Mouse (Mus musculus) E14TG2a.4 (cell line): ENCODE results near the gene Epb41.

Source experiments
- H3K27me3 ChIP-seq: 2 replicates; pipeline ENCODE4 v1.6.1; 2014; ENCODE audit warnings: low read length, control low read depth; ENCODE audit not compliant: insufficient read depth
- H3K36me3 ChIP-seq: 2 replicates; pipeline ENCODE4 v1.6.1; 2014; ENCODE audit warnings: low read length, control low read depth; ENCODE audit not compliant: insufficient read depth
- H3K4me1 ChIP-seq: replicated peaks from 2 replicates; pipeline ENCODE4 v1.6.1; 2014; ENCODE audit warnings: low read depth, low read length, control low read depth
- H3K4me3 ChIP-seq: replicated peaks from 2 replicates; pipeline ENCODE4 v1.5.1; 2014; ENCODE audit warnings: mild to moderate bottlenecking, low read length
- H3K9me3 ChIP-seq: 2 replicates; pipeline ENCODE4 v1.6.1; 2014; ENCODE audit warnings: low read length, control low read depth
- CTCF ChIP-seq: conservative IDR thresholded peaks from 2 replicates; pipeline ENCODE4 v1.5.1; 2014; ENCODE audit warnings: low read length
- NANOG ChIP-seq: IDR thresholded peaks from 2 replicates; pipeline ENCODE4 v1.6.1; 2014; ENCODE audit warnings: borderline replicate concordance, low read length, mixed read lengths
- POU5F1 ChIP-seq: IDR thresholded peaks from 2 replicates; pipeline ENCODE4 v1.6.1; 2014; ENCODE audit warnings: low read length, borderline replicate concordance

Gene Epb41

GRCm38 (mm10) chr4:132018547-132018946 is 56.6 kb downstream of the Epb41 start:
- Histone ChIP-seq H3K4me3 (no peak overlapping the region), H3K36me3 (no peaks in the 10 kb centered on the region), H3K4me1 (peaks cover 54% of the 10 kb centered on the region), H3K27me3 (no peaks in the 10 kb centered on the region), H3K9me3 (no peaks in the 10 kb centered on the region)
- TF ChIP-seq NANOG (peak; percentile 62; the same call in 1 of the 2 replicates), CTCF (no peak)

GRCm38 (mm10) chr4:132015374-132015773 is 59.7 kb downstream of the Epb41 start:
- Histone ChIP-seq H3K4me3 (no peak overlapping the region), H3K27me3 (no peaks in the 10 kb centered on the region), H3K4me1 (peaks cover 39% of the 10 kb centered on the region), H3K36me3 (no peaks in the 10 kb centered on the region), H3K9me3 (no peaks in the 10 kb centered on the region)
- TF ChIP-seq CTCF (no peak), NANOG (no peak), POU5F1 (no peak)

DNA sequence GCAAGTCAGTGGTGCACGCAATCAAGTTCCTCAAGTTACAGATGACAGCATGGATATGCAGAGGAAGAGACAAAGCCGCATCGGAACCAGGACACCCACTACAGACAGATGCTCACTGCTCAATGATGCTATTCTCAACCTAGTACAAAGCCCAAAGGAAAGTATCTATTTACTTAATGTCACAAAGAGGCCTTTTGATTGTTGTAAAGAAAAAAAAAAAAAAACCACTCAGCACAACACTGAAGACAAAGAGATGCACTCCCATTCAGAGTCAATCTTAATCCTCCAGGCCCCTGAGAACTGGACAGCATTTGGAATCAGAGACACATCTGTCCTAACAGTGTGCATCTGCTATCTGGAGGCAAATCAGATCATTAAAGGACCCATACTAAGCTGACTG is 63.5 kb downstream of the Epb41 start:
- Histone ChIP-seq H3K36me3 (peaks cover 6% of the 10 kb centered on the region; the same call in 1 of the 2 replicates), H3K4me1 (peaks cover 10% of the 10 kb centered on the region), H3K9me3 (no peaks in the 10 kb centered on the region), H3K4me3 (no peak overlapping the region), H3K27me3 (no peaks in the 10 kb centered on the region)
- peak; percentile 32; the same call in 1 of the 2 replicates for TF ChIP-seq NANOG
- no peak for TF ChIP-seq CTCF
- TF ChIP-seq POU5F1: no peak

DNA sequence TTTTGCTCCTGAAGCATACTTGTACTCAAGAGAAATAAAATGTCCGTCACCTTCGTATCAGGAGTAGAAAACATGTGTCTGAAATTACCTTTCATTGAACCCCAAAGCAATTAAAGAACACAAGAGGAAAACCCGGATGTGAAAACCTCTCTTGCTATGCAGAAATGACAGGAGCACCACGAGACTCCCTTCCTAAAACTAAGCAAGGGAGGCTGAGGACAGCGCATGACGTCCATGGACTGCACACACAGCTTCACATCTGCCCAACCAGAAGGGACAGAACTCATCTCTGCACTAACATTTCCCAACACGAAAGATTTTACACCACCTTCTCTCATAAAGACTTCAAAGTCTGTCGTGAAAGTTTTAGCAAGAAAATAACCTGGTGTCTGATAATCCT is 64.7 kb downstream of the Epb41 start:
- Histone ChIP-seq H3K9me3 (no peaks in the 10 kb centered on the region), H3K4me3 (no peak overlapping the region), H3K4me1 (peaks cover 4% of the 10 kb centered on the region), H3K36me3 (peaks cover 12% of the 10 kb centered on the region; the same call in 1 of the 2 replicates), H3K27me3 (no peaks in the 10 kb centered on the region)
- TF ChIP-seq CTCF: no peak
- TF ChIP-seq NANOG: no peak
- TF ChIP-seq POU5F1: no peak

GRCm38 (mm10) chr4:132008191-132008590 is 66.9 kb downstream of the Epb41 start:
- H3K9me3 ChIP-seq: no peaks in the 10 kb centered on the region
- TF ChIP-seq CTCF (no peak), NANOG (no peak), POU5F1 (no peak)
- H3K36me3 ChIP-seq: peaks cover 12% of the 10 kb centered on the region
- no peaks in the 10 kb centered on the region; the same call in 1 of the 2 replicates for H3K4me1 ChIP-seq
- H3K4me3 ChIP-seq: no peak overlapping the region
- H3K27me3 ChIP-seq: no peaks in the 10 kb centered on the region

- TF ChIP-seq POU5F1: no peak
- no peak for TF ChIP-seq CTCF
- no peak for TF ChIP-seq NANOG
- Histone ChIP-seq H3K4me3 (no peak overlapping the region), H3K9me3 (no peaks in the 10 kb centered on the region), H3K36me3 (peaks cover 18% of the 10 kb centered on the region), H3K4me1 (no peaks in the 10 kb centered on the region; the same call in 1 of the 2 replicates), H3K27me3 (no peaks in the 10 kb centered on the region)
Observed at GRCm38 (mm10) chr4:132007123-132007522, 68.0 kb downstream of the Epb41 start.

GRCm38 (mm10) chr4:131998641-131999040 is 76.5 kb downstream of the Epb41 start:
- no peak for TF ChIP-seq NANOG
- no peak for TF ChIP-seq POU5F1
- TF ChIP-seq CTCF: no peak
- no peaks in the 10 kb centered on the region for H3K27me3 ChIP-seq
- H3K9me3 ChIP-seq: no peaks in the 10 kb centered on the region
- no peak overlapping the region for H3K4me3 ChIP-seq
- H3K36me3 ChIP-seq: peaks cover 15% of the 10 kb centered on the region
- H3K4me1 ChIP-seq: no peaks in the 10 kb centered on the region

DNA sequence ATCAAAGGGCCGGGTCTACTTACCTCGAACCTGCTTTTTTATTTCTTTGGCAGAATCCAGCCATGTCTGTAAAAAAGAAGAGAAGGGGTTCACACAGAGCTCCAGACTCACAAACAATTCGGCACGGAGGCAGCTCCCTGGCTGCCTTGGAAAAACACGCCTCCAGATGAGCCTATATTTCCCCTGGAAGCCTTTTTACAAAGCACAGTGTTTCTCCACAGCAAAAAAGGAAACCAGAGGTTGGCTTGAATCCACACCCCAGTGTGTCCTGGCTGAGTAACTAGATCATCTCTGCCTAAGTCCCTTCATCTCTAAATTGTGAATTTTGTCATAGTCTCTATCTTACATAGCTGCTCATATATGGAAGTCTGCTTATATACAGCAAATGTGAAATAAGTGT is 77.6 kb downstream of the Epb41 start:
- H3K4me1 ChIP-seq: no peaks in the 10 kb centered on the region
- no peaks in the 10 kb centered on the region for H3K9me3 ChIP-seq
- H3K27me3 ChIP-seq: no peaks in the 10 kb centered on the region
- no peak overlapping the region for H3K4me3 ChIP-seq
- TF ChIP-seq POU5F1 (no peak), NANOG (no peak), CTCF (no peak)
- peaks cover 9% of the 10 kb centered on the region for H3K36me3 ChIP-seq

- Histone ChIP-seq H3K27me3 (no peaks in the 10 kb centered on the region), H3K4me1 (no peaks in the 10 kb centered on the region), H3K36me3 (peaks cover 9% of the 10 kb centered on the region), H3K9me3 (no peaks in the 10 kb centered on the region), H3K4me3 (no peak overlapping the region)
- TF ChIP-seq CTCF (peak; percentile 81), POU5F1 (no peak)
Observed at GRCm38 (mm10) chr4:131996985-131997384, 78.1 kb downstream of the Epb41 start.
